Mouse (Mus musculus) left cerebral cortex, adult 6 months (tissue): ENCODE data around the gene Pex26. TPM values are rescaled to one million over a fixed set of nuclear protein-coding genes. Genes with fewer than 3 reads are reported as not detected.

Experiments
- long read RNA-seq, 2 experiments: library from polyadenylated mRNA; unstranded; transcript quantifications; one replicate each; pipeline ENCODE4 v2.0.0; 2019 to 2020
- polyA plus RNA-seq: library from polyadenylated mRNA; unstranded; fragments of <200 nt; fragmentation: Nextera tagmentation; gene quantifications from 2 replicates; pipeline ENCODE4 v1.2.3, GENCODE M21; 2021

Gene Pex26
- polyA plus RNA-seq = 2.1 and 3.7 TPM in 2 replicates
- long read RNA-seq, experiment 1, full-length matches to known transcripts = 5 of 20 reads
- long read RNA-seq, experiment 1, partial matches to known transcripts = 0 of 20 reads
- long read RNA-seq, experiment 1, other reads (novel, unspliced or antisense) = 15 of 20 reads
- long read RNA-seq, experiment 2, partial matches to known transcripts = 1 of 2 reads
- long read RNA-seq, experiment 2, other reads (novel, unspliced or antisense) = 1 of 2 reads

GRCm38 (mm10) chr6:121183414-121184173 lies at the start of gene Pex26:
Gene Pex26 (plus strand): TSS chr6:121183667.

GRCm38 (mm10) chr6:121210149-121210925 lies 26.9 kb downstream of the Pex26 start, which contains the start of gene Tuba8:
Gene Tuba8 (plus strand): TSS chr6:121210696.

GRCm38 (mm10) chr6:121245127-121246036 lies 61.9 kb downstream of the Pex26 start, which contains the start of gene Usp18:
Gene Usp18 (plus strand): TSS chr6:121245906.

Other genes starting within 250 kb of the Pex26 start
- 10.1 and 12.7 TPM in 2 replicates for gene Mical3, start 52.7 kb upstream of the Pex26 start, polyA plus RNA-seq
- gene Tuba8, start 27.0 kb downstream of the Pex26 start, polyA plus RNA-seq = 14.4 and 18.0 TPM in 2 replicates
- 1.4 and 2.4 TPM in 2 replicates for gene Usp18, start 62.2 kb downstream of the Pex26 start, polyA plus RNA-seq
- 19.0 and 23.8 TPM in 2 replicates for gene Slc6a13, start 116.6 kb downstream of the Pex26 start, polyA plus RNA-seq
- gene Slc6a12, start 159.4 kb downstream of the Pex26 start, polyA plus RNA-seq = 0.59 and 0.60 TPM in 2 replicates